Mouse (Mus musculus): ENCODE measurements around the gene Mars. TPM values are rescaled to one million over a fixed set of nuclear protein-coding genes. Genes with fewer than 3 reads are reported as not detected.

The Mars gene
- total and polyA plus RNA-seq, 3 experiments = 143 to 224 (median 161) TPM

GRCm38 (mm10) chr10:127279730-127280129, 31.9 kb downstream of the Mars start:
- no peak for DNase-seq (ENCODE audit: extremely low read depth)
- H3K4me3 ChIP-seq (replicated peaks in 1 of 3; ENCODE audit: low read depth in 2 of 3, low read length in 2 of 3, poor library complexity in 1 of 3) = no peak overlapping the region
- dilution Hi-C loops (cut with MboI; ENCODE audit: extremely low pct_ligation_motif_present, extremely low pct_unique_long_range_greater_than_20kb, low sequenced_read_pairs) = no loop called here

GRCm38 (mm10) chr10:127274261-127275022, 37.1 kb downstream of the Mars start:
- in situ Hi-C loops (cut with MboI; ENCODE audit: low pct_ligation_motif_present, low pct_unique_long_range_greater_than_20kb, low sequenced_read_pairs) = no loop called here
- Histone ChIP-seq H3K4me1 (ENCODE audit: control insufficient read depth in 1 of 2, insufficient read depth in 2 of 2) (no peaks in the 10 kb centered on the region), H3K36me3 (replicated peaks in 1 of 2; ENCODE audit: control insufficient read depth in 1 of 2, insufficient read depth in 1 of 2, low read length in 1 of 2) (peaks cover 66 to 99% of the 10 kb centered on the region in 2 experiments), H3K9me3 (replicated peaks; ENCODE audit: low read length) (no peaks in the 10 kb centered on the region), H3K79me2 (replicated peaks; ENCODE audit: control insufficient read depth, extremely low read depth, insufficient read depth, poor library complexity, severe bottlenecking) (no peaks in the 10 kb centered on the region), H3K4me3 (replicated peaks in 1 of 3; ENCODE audit: low read depth in 2 of 3, low read length in 2 of 3, poor library complexity in 1 of 3) (no peak overlapping the region), H3K27me3 (replicated peaks) (no peaks in the 10 kb centered on the region), H3K27ac (ENCODE audit: insufficient read depth, low read depth) (no peak overlapping the region), H3K9ac (ENCODE audit: insufficient read depth, low read depth) (no peak overlapping the region), H3K4me2 (ENCODE audit: insufficient read depth, low read depth, poor library complexity, severe bottlenecking) (no peak overlapping the region)
- dilution Hi-C loops (cut with MboI; ENCODE audit: extremely low pct_ligation_motif_present, extremely low pct_unique_long_range_greater_than_20kb, low sequenced_read_pairs) = no loop called here
- no peak for DNase-seq (ENCODE audit: extremely low read depth)
- TF ChIP-seq POLR2AphosphoS2 (IDR thresholded peaks at IDR 0.05; ENCODE audit: low read depth, low read length) (no peak), E2F4 (IDR thresholded peaks at IDR 0.05; ENCODE audit: insufficient replicate concordance, low read depth, low read length) (no peak), BHLHE40 (IDR thresholded peaks at IDR 0.05; ENCODE audit: low read depth, low read length) (no peak), UBTF (IDR thresholded peaks at IDR 0.05; ENCODE audit: low read depth, low read length) (no peak), CHD1 (IDR thresholded peaks at IDR 0.05; ENCODE audit: low read depth, low read length) (no peak), ZNF384 (IDR thresholded peaks at IDR 0.05; ENCODE audit: low read depth, low read length) (no peak), KAT2A (IDR thresholded peaks at IDR 0.05; ENCODE audit: insufficient replicate concordance, low read length) (no peak), RCOR1 (conservative IDR thresholded peaks at IDR 0.05; ENCODE audit: low read depth, low read length) (no peak), CTCF (conservative IDR thresholded peaks at IDR 0.05 in 1 of 2, IDR thresholded peaks at IDR 0.05 in 1 of 2; ENCODE audit: low read depth in 2 of 2, low read length in 2 of 2) (no peak), ZMIZ1 (IDR thresholded peaks at IDR 0.05; ENCODE audit: low read depth, low read length) (no peak), SMC3 (IDR thresholded peaks at IDR 0.05; ENCODE audit: low read depth, low read length) (no peak), PAX5 (IDR thresholded peaks at IDR 0.05; ENCODE audit: low read length) (no peak), USF1 (IDR thresholded peaks at IDR 0.05; ENCODE audit: low read depth, low read length) (no peak), NELFE (IDR thresholded peaks at IDR 0.05; ENCODE audit: low read depth, low read length) (no peak), MAZ (IDR thresholded peaks at IDR 0.05; ENCODE audit: low read depth, low read length) (no peak), MAX (IDR thresholded peaks at IDR 0.05; ENCODE audit: low read length) (no peak)

More at GRCm38 (mm10) chr10:127279730-127280129, 31.9 kb downstream of the Mars start:
- no peak for TF ChIP-seq EP300 (IDR thresholded peaks at IDR 0.05; ENCODE audit: low read length)
- no peak for TF ChIP-seq USF1 (IDR thresholded peaks at IDR 0.05; ENCODE audit: low read depth, low read length)
- TF ChIP-seq CTCF (conservative IDR thresholded peaks at IDR 0.05 in 1 of 2, IDR thresholded peaks at IDR 0.05 in 1 of 2; ENCODE audit: low read depth in 2 of 2, low read length in 2 of 2) = no peak
- no peak for TF ChIP-seq TCF12 (IDR thresholded peaks at IDR 0.05; ENCODE audit: low read depth, low read length)
- TF ChIP-seq ELF1 (IDR thresholded peaks at IDR 0.05; ENCODE audit: low read depth, low read length) = no peak
- TF ChIP-seq ZMIZ1 (IDR thresholded peaks at IDR 0.05; ENCODE audit: low read depth, low read length) = no peak
- TF ChIP-seq SMC3 (IDR thresholded peaks at IDR 0.05; ENCODE audit: low read depth, low read length) = no peak
- no peak for TF ChIP-seq GABPA (IDR thresholded peaks at IDR 0.05; ENCODE audit: insufficient replicate concordance, low read depth, low read length)
- TF ChIP-seq KAT2A (IDR thresholded peaks at IDR 0.05; ENCODE audit: insufficient replicate concordance, low read length) = no peak
- no peak for TF ChIP-seq MAFK (IDR thresholded peaks at IDR 0.05; ENCODE audit: insufficient replicate concordance, low read length)
- Histone ChIP-seq H3K27me3 (replicated peaks) (no peaks in the 10 kb centered on the region), H3K4me1 (ENCODE audit: control insufficient read depth in 1 of 2, insufficient read depth in 2 of 2) (no peaks in the 10 kb centered on the region), H3K9me3 (replicated peaks; ENCODE audit: low read length) (peaks cover 2% of the 10 kb centered on the region), H3K36me3 (replicated peaks in 1 of 2; ENCODE audit: control insufficient read depth in 1 of 2, insufficient read depth in 1 of 2, low read length in 1 of 2) (peaks cover 78 to 97% of the 10 kb centered on the region in 2 experiments), H3K9ac (ENCODE audit: insufficient read depth, low read depth) (no peak overlapping the region), H3K4me2 (ENCODE audit: insufficient read depth, low read depth, poor library complexity, severe bottlenecking) (no peak overlapping the region), H3K27ac (ENCODE audit: insufficient read depth, low read depth) (no peak overlapping the region), H3K79me2 (replicated peaks; ENCODE audit: control insufficient read depth, extremely low read depth, insufficient read depth, poor library complexity, severe bottlenecking) (no peaks in the 10 kb centered on the region)
- in situ Hi-C loops (cut with MboI; ENCODE audit: low pct_ligation_motif_present, low pct_unique_long_range_greater_than_20kb, low sequenced_read_pairs) = no loop called here

All from CH12.LX (cell line).